Mouse (Mus musculus) MEL (cell line): ENCODE measurements around the gene Ggt1. TPM values are rescaled to one million over a fixed set of nuclear protein-coding genes. Genes with fewer than 3 reads are reported as not detected.
"Not testable (repeated sequence)": the region's sequence is repeated elsewhere in the genome, so short reads cannot be mapped to it uniquely, and the experiment has no call there.

Experiments used
- DNase-seq: peaks from one replicate; pipeline ENCODE4 v3.0.0; 2011; ENCODE audit warnings: low read depth, low spot score
- H3K27ac ChIP-seq: 2 replicates; pipeline ENCODE4 v1.5.1; 2012; ENCODE audit warnings: low read depth, mild to moderate bottlenecking, control low read depth, low read length, moderate library complexity; ENCODE audit not compliant: control insufficient read depth
- H3K27me3 ChIP-seq, 2 experiments: fragments of 150-350 bp in 1 of 2; sonication (generic) in 1 of 2; 2 replicates each; pipeline ENCODE4 v1.6.1; 2012; ENCODE audit warnings: low read length in 2 of 2, mild to moderate bottlenecking in 2 of 2, improper control_type of control experiment in 1 of 2, moderate library complexity in 1 of 2; ENCODE audit not compliant: insufficient read depth in 2 of 2, control insufficient read depth in 1 of 2
- H3K36me3 ChIP-seq, 2 experiments: 2 replicates each; pipeline ENCODE4 v1.6.1; 2012 to 2014; ENCODE audit warnings: low read length in 2 of 2, improper control_type of control experiment in 1 of 2, inconsistent platforms in 1 of 2, mild to moderate bottlenecking in 1 of 2; ENCODE audit not compliant: insufficient read depth in 2 of 2, control insufficient read depth in 1 of 2
- H3K4me1 ChIP-seq, 2 experiments: fragments of 150-350 bp in 1 of 2; sonication (generic) in 1 of 2; 2 replicates each; pipeline ENCODE4 v1.6.1; 2012; ENCODE audit warnings: low read length in 2 of 2, improper control_type of control experiment in 1 of 2, mild to moderate bottlenecking in 1 of 2; ENCODE audit not compliant: insufficient read depth in 2 of 2, control insufficient read depth in 1 of 2
- H3K4me3 ChIP-seq, 2 experiments: fragments of 150-350 bp in 1 of 2; sonication (generic) in 1 of 2; 2 replicates each; pipeline ENCODE4 v1.5.1; 2012; ENCODE audit warnings: low read depth in 2 of 2, low read length in 2 of 2, mild to moderate bottlenecking in 2 of 2, moderate library complexity in 2 of 2, control low read depth in 1 of 2, improper control_type of control experiment in 1 of 2; ENCODE audit not compliant: control insufficient read depth in 1 of 2, insufficient read depth in 1 of 2
- H3K79me2 ChIP-seq: 2 replicates; pipeline ENCODE4 v1.6.1; 2012; ENCODE audit warnings: mild to moderate bottlenecking, low read length, moderate library complexity; ENCODE audit not compliant: control insufficient read depth, poor library complexity, insufficient read depth
- H3K9ac ChIP-seq: 2 replicates; pipeline ENCODE4 v1.6.1; 2012; ENCODE audit warnings: low read depth, mild to moderate bottlenecking, control low read depth, low read length, moderate library complexity; ENCODE audit not compliant: control insufficient read depth, poor library complexity, severe bottlenecking
- H3K9me3 ChIP-seq: fragments of 150-350 bp; sonication (generic); replicated peaks from 2 replicates; pipeline ENCODE4 v1.6.1; 2012; ENCODE audit warnings: mild to moderate bottlenecking, low read length, improper control_type of control experiment, moderate library complexity; ENCODE audit not compliant: insufficient read depth
- BHLHE40 ChIP-seq: IDR thresholded peaks from 2 replicates; pipeline ENCODE4 v1.6.1; 2012; ENCODE audit warnings: low read depth, mild to moderate bottlenecking, inconsistent platforms, low read length, improper control_type of control experiment, borderline replicate concordance
- CTCF ChIP-seq, 3 experiments: IDR thresholded peaks in 2 of 3; conservative IDR thresholded peaks in 1 of 3; 2 replicates each; pipeline ENCODE4 v1.5.1; 2011 to 2012; ENCODE audit warnings: low read length in 3 of 3, low read depth in 2 of 3, mild to moderate bottlenecking in 2 of 3, improper control_type of control experiment in 1 of 3, inconsistent platforms in 1 of 3, mixed read lengths in 1 of 3, moderate library complexity in 1 of 3; ENCODE audit not compliant: control insufficient read depth in 1 of 3, insufficient read depth in 1 of 3, poor library complexity in 1 of 3, severe bottlenecking in 1 of 3
- EP300 ChIP-seq, 2 experiments: IDR thresholded peaks; 2 replicates each; pipeline ENCODE4 v1.6.1; 2011; ENCODE audit warnings: improper control_type of control experiment in 2 of 2, low read length in 2 of 2, low read depth in 1 of 2, mild to moderate bottlenecking in 1 of 2
- MXI1 ChIP-seq: IDR thresholded peaks from 2 replicates; pipeline ENCODE4 v1.6.1; 2011; ENCODE audit warnings: mild to moderate bottlenecking, low read depth, low read length, improper control_type of control experiment
- MYC ChIP-seq: IDR thresholded peaks from 2 replicates; pipeline ENCODE4 v1.6.1; 2011; ENCODE audit warnings: low read depth, mild to moderate bottlenecking, low read length, improper control_type of control experiment, moderate library complexity
- RAD21 ChIP-seq: IDR thresholded peaks from 2 replicates; pipeline ENCODE4 v1.6.1; 2011; ENCODE audit warnings: mild to moderate bottlenecking, low read depth, low read length, improper control_type of control experiment
- polyA plus RNA-seq, 2 experiments: library from polyadenylated mRNA; stranded (reverse) in 1 of 2; unstranded in 1 of 2; fragments of >175 nt in 1 of 2; fragments of >200 nt in 1 of 2; gene quantifications; 2 replicates each; pipeline versions ENCODE4 v1.2.1 to v1.2.4; 2012; ENCODE audit warnings: low replicate concordance in 2 of 2, low read depth in 1 of 2; ENCODE audit not compliant: insufficient read length in 2 of 2, insufficient read depth in 1 of 2, missing spikeins in 1 of 2
- total RNA-seq: library from RNA; depleted of rRNA; stranded (reverse); fragments of 300-350 nt; gene quantifications from 2 replicates; pipeline ENCODE4 v1.2.3, GENCODE M21; 2012

Ggt1 gene
- total and polyA plus RNA-seq, 3 experiments, result 0.46 to 3.2 TPM; not detected in 1

DNA sequence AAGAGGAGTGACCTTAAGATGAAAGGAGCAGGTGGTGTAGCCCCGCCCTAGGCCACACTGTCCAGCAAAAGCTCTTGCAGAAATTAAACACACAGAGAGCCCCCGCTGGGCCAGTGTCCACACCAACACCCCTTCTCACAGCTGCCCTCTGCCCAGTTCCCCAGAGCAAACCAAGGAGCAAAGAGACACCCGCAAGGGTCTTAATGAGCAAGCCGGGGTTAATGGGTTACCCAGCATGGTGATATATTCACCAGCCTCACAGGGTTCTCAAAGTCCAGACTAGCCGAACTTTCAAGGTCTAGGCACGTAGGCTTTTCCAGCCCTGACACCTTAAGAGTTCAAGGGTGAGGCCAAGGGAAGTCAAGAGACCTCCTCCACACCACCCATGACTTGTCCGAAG lies 4.5 kb downstream of the Ggt1 start:
- peaks cover 0 to 31% of the 10 kb centered on the region in 2 experiments; a peak in 2 of 4 replicates for H3K36me3 ChIP-seq
- H3K79me2 ChIP-seq, result no peaks in the 10 kb centered on the region
- peak overlapping the region in 1 of 2 experiments; percentile 27; a peak in 1 of 4 replicates for H3K4me3 ChIP-seq
- no peaks in the 10 kb centered on the region for H3K27me3 ChIP-seq
- H3K27ac ChIP-seq, result peak overlapping the region; percentile 76
- peaks cover 7 to 43% of the 10 kb centered on the region in 2 experiments for H3K4me1 ChIP-seq
- TF ChIP-seq MXI1 (0 out of 2 replicates have a peak, but pooled peaks have one; percentile 20), EP300 (IDR thresholded peaks at IDR 0.05; ENCODE audit: low read depth in 1 of 2, low read length in 2 of 2) (no peak)
- DNase-seq, result no peak
- no peaks in the 10 kb centered on the region for H3K9me3 ChIP-seq
- H3K9ac ChIP-seq, result peak overlapping the region; percentile 44

DNA sequence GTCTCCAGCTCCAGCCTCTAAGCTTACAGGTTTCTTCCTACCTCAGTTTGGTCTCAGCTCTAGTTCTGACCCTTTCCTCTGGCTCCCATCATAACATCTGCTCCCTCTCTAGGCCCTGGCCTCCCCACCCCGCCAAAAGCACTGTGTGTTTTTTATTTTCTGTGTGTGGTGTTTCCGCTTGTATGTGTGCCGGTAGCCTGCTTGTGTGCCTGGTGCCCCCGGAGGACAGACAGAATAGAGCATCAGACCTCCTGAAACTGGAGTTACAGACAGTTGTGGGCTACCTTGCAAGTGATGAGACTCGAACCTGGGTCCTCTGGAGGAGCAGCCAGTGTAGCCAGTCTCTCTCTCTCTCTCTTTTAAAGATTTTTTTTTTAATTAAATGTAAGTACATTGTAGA lies 4.9 kb downstream of the Ggt1 start:
- Histone ChIP-seq H3K4me1 (peaks cover 7 to 43% of the 10 kb centered on the region in 2 experiments), H3K79me2 (no peaks in the 10 kb centered on the region), H3K4me3 (no peak overlapping the region), H3K27ac (peak overlapping the region; percentile 76), H3K9me3 (no peaks in the 10 kb centered on the region), H3K9ac (0 out of 2 replicates have a peak overlapping the region, but pooled peaks have one; percentile 44), H3K36me3 (peaks cover 0 to 31% of the 10 kb centered on the region in 2 experiments; a peak in 2 of 4 replicates), H3K27me3 (no peaks in the 10 kb centered on the region)
- peak in 2 of 3 experiments; percentile 8 to 22; a peak in 2 of 6 replicates for TF ChIP-seq CTCF (IDR thresholded peaks at IDR 0.05 in 2 of 3, conservative IDR thresholded peaks at IDR 0.05 in 1 of 3; ENCODE audit: control insufficient read depth in 1 of 3, insufficient read depth in 1 of 3, low read depth in 2 of 3, low read length in 3 of 3, poor library complexity in 1 of 3, severe bottlenecking in 1 of 3)
- TF ChIP-seq EP300 (IDR thresholded peaks at IDR 0.05; ENCODE audit: low read depth in 1 of 2, low read length in 2 of 2), result no peak
- DNase-seq, result peak; percentile 51

DNA sequence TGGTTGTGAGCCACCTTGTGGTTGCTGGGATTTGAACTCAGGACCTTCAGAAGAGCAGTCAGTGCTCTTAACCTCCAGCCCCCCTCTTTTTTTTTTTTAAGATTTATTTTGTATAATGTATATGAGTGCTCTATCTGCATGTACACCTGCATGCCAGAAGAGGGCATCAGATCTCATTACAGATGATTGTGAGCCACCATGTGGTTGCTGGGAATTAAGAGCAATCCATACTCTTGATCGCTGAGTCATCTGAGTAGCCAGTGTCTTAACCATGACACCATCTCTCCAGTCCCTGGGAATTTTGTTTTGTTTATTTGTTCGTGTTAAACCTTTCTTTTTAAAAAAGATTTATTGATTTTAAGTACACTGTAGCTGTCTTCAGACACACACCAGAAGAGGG lies 5.4 kb downstream of the Ggt1 start:
- not testable (repeated sequence) for H3K79me2 ChIP-seq, H3K27me3 ChIP-seq, H3K27ac ChIP-seq, H3K4me3 ChIP-seq, H3K9ac ChIP-seq, H3K9me3 ChIP-seq
- Histone ChIP-seq H3K4me1 (peaks cover 7 to 43% of the 10 kb centered on the region in 2 experiments), H3K36me3 (peaks cover 0 to 31% of the 10 kb centered on the region in 2 experiments; a peak in 2 of 4 replicates)
- TF ChIP-seq CTCF (IDR thresholded peaks at IDR 0.05 in 2 of 3, conservative IDR thresholded peaks at IDR 0.05 in 1 of 3; ENCODE audit: control insufficient read depth in 1 of 3, insufficient read depth in 1 of 3, low read depth in 2 of 3, low read length in 3 of 3, poor library complexity in 1 of 3, severe bottlenecking in 1 of 3), result peak in 2 of 3 experiments; percentile 15 to 38; a peak in 3 of 6 replicates
- TF ChIP-seq MYC, result 0 out of 2 replicates have a peak, but pooled peaks have one; percentile 35
- DNase-seq, result peak; percentile 34

- Histone ChIP-seq H3K27me3 (no peaks in the 10 kb centered on the region), H3K36me3 (peaks cover 0 to 31% of the 10 kb centered on the region in 2 experiments; a peak in 2 of 4 replicates), H3K9ac (no peak overlapping the region), H3K4me3 (no peak overlapping the region), H3K9me3 (no peaks in the 10 kb centered on the region), H3K4me1 (peaks cover 7 to 43% of the 10 kb centered on the region in 2 experiments), H3K79me2 (no peaks in the 10 kb centered on the region), H3K27ac (peak overlapping the region; percentile 47)
- TF ChIP-seq RAD21, result no peak
- peak; percentile 54; the same call in 1 of the 2 replicates for TF ChIP-seq BHLHE40
- peak; percentile 34 for DNase-seq
These were observed 6.6 kb downstream of the Ggt1 start for GRCm38 (mm10) chr10:75568029-75568428.
